In genomic region chr9:29410284-29410683, GRCm38 (mm10) we compare ENCODE assay signal across 11 mouse cellular contexts.
A peak's percentile ranks its signal among the peaks of the same experiment; 100 is the strongest.
DNase-seq lines count a peak whose midpoint lies in the region; ATAC-seq lines count a peak whose summit lies in the region.
"Had no signal": no experiment of that assay in that cellular context is flagged by ENCODE, and none has a peak within 500 bp of the region (broad histone marks: within the 10 kb centered on the region; RNA-seq: fewer than 3 reads in every experiment).

No protein-coding gene starts in this region.

- H3K9me3 ChIP-seq in intestine, embryonic 14.5 days (ENCODE audit: control insufficient read depth, low read length), result no peaks in the 10 kb centered on the region
- H3K9me3 ChIP-seq in intestine, embryonic 15.5 days, result no peaks in the 10 kb centered on the region
- no peaks in the 10 kb centered on the region for H3K9me3 ChIP-seq in embryonic facial prominence, embryonic 13.5 days
- no peaks in the 10 kb centered on the region for H3K9me3 ChIP-seq in midbrain, embryonic 12.5 days

- no peak overlapping the region for H3K9ac ChIP-seq in intestine, embryonic 14.5 days (ENCODE audit: low read length)
- H3K9ac ChIP-seq in intestine, embryonic 15.5 days, result no peak overlapping the region
- H3K9ac ChIP-seq in embryonic facial prominence, embryonic 13.5 days, result no peak overlapping the region
- H3K9ac ChIP-seq in midbrain, embryonic 12.5 days (replicated peaks), result no peak overlapping the region

- no peaks in the 10 kb centered on the region; the same call in 1 of the 2 replicates for H3K4me1 ChIP-seq in intestine, embryonic 14.5 days (replicated peaks; ENCODE audit: control insufficient read depth, insufficient read depth, low read length)
- peaks cover 14% of the 10 kb centered on the region for H3K4me1 ChIP-seq in intestine, embryonic 15.5 days (replicated peaks)
- peaks cover 11% of the 10 kb centered on the region for H3K4me1 ChIP-seq in embryonic facial prominence, embryonic 13.5 days
- peaks cover 8% of the 10 kb centered on the region; the same call in 1 of the 2 replicates for H3K4me1 ChIP-seq in midbrain, embryonic 12.5 days

- H3K27me3 ChIP-seq in intestine, embryonic 14.5 days (replicated peaks; ENCODE audit: control insufficient read depth, insufficient read depth, low read length), result peaks cover 26% of the 10 kb centered on the region
- H3K27me3 ChIP-seq in intestine, embryonic 15.5 days (replicated peaks), result peaks cover 27% of the 10 kb centered on the region
- H3K27me3 ChIP-seq in embryonic facial prominence, embryonic 13.5 days, result peaks cover 42% of the 10 kb centered on the region
- H3K27me3 ChIP-seq in midbrain, embryonic 12.5 days, result peaks cover 36% of the 10 kb centered on the region

- H3K27ac ChIP-seq in intestine, embryonic 14.5 days (ENCODE audit: low read depth), result no peak overlapping the region
- H3K27ac ChIP-seq in intestine, embryonic 15.5 days, result no peak overlapping the region
- no peak overlapping the region for H3K27ac ChIP-seq in embryonic facial prominence, embryonic 13.5 days
- no peak overlapping the region for H3K27ac ChIP-seq in midbrain, embryonic 12.5 days (replicated peaks)

- 75% methylated on average over 6 of the region's 6 CpGs for WGBS in intestine, embryonic 14.5 days
- WGBS in intestine, embryonic 15.5 days, result 73% methylated on average over 6 of the region's 6 CpGs
- WGBS in embryonic facial prominence, embryonic 13.5 days, result 77% methylated on average over 6 of the region's 6 CpGs
- 81% methylated on average over 6 of the region's 6 CpGs for WGBS in midbrain, embryonic 12.5 days

- no peak for ATAC-seq in cerebellum, adult (ENCODE audit: insufficient number of reproducible peaks, low FRiP score, low TSS enrichment)
- ATAC-seq in intestine, embryonic 14.5 days (replicated peaks; ENCODE audit: low FRiP score, low TSS enrichment, low read depth), result no peak
- ATAC-seq in intestine, embryonic 15.5 days, result no peak
- ATAC-seq in embryonic facial prominence, embryonic 13.5 days (ENCODE audit: insufficient number of reproducible peaks, insufficient read depth, low FRiP score, low TSS enrichment, low read depth), result no peak
- ATAC-seq in midbrain, embryonic 12.5 days (ENCODE audit: low FRiP score, low read depth), result no peak

- no peak overlapping the region for H3K4me3 ChIP-seq in intestine, embryonic 14.5 days (ENCODE audit: low read depth, low read length)
- no peak overlapping the region for H3K4me3 ChIP-seq in intestine, embryonic 15.5 days (replicated peaks)
- H3K4me3 ChIP-seq in embryonic facial prominence, embryonic 13.5 days, result no peak overlapping the region
- peak overlapping the region; percentile 51; the same call in 1 of the 2 replicates for H3K4me3 ChIP-seq in midbrain, embryonic 12.5 days
- H3K4me3 ChIP-seq: erythroblast, embryonic 14.5 days had no signal

- H3K36me3 ChIP-seq in intestine, embryonic 14.5 days (ENCODE audit: control insufficient read depth, insufficient read depth, low read length), result no peaks in the 10 kb centered on the region
- no peaks in the 10 kb centered on the region for H3K36me3 ChIP-seq in intestine, embryonic 15.5 days
- H3K36me3 ChIP-seq in embryonic facial prominence, embryonic 13.5 days, result no peaks in the 10 kb centered on the region
- H3K36me3 ChIP-seq in midbrain, embryonic 12.5 days, result no peaks in the 10 kb centered on the region

- 0 out of 2 replicates have a peak overlapping the region, but pooled peaks have one; percentile 95 for H3K4me2 ChIP-seq in intestine, embryonic 14.5 days (ENCODE audit: low read length)
- H3K4me2 ChIP-seq in intestine, embryonic 15.5 days (replicated peaks), result no peak overlapping the region
- peak overlapping the region; percentile 96; the same call in 1 of the 2 replicates for H3K4me2 ChIP-seq in embryonic facial prominence, embryonic 13.5 days
- peak overlapping the region; percentile 96 for H3K4me2 ChIP-seq in midbrain, embryonic 12.5 days (replicated peaks)

- peak; percentile 73 for DNase-seq in cerebellum, adult 9-10 months
- DNase-seq in intestine, embryonic 14.5 days (ENCODE audit: low spot score), result no peak
- DNase-seq in frontal cortex, postnatal 25 days (ENCODE audit: low spot score in 2 of 2), result no peak
- DNase-seq in right cerebral cortex, adult 2 months (ENCODE audit: low spot score in 2 of 2), result no peak
- DNase-seq: adrenal gland, adult 2 months; liver had no signal
